In genomic region chr3:104336867-104337266, GRCm38 (mm10) we compare ENCODE assay signal across 17 mouse cellular contexts.
DNase-seq lines count a peak whose midpoint lies in the region; ATAC-seq and TF ChIP-seq lines count a peak whose summit lies in the region.
"Had no signal": no experiment of that assay in that cellular context is flagged by ENCODE, and none has a peak within 500 bp of the region (broad histone marks: within the 10 kb centered on the region; RNA-seq: fewer than 3 reads in every experiment).

No protein-coding gene starts in this region.

- no peak for ATAC-seq in embryonic facial prominence, embryonic 12.5 days (ENCODE audit: insufficient number of reproducible peaks, insufficient read depth, low FRiP score, low TSS enrichment)
- ATAC-seq in forebrain, embryonic 15.5 days (replicated peaks), result peak; percentile 44; the same call in 1 of the 2 replicates
- 0 out of 2 replicates have a peak, but pooled peaks have one; percentile 12 for ATAC-seq in hindbrain, embryonic 15.5 days (ENCODE audit: low FRiP score, low read depth)
- ATAC-seq in midbrain, postnatal 0 days (ENCODE audit: low FRiP score), result peak; percentile 22; the same call in 1 of the 2 replicates
- no peak for ATAC-seq in heart, embryonic 12.5 days (ENCODE audit: insufficient number of reproducible peaks, low FRiP score)
- ATAC-seq: CD4-positive, CD25-positive, alpha-beta regulatory T cell, adult 4 months; lung, postnatal 0 days had no signal

- no peaks in the 10 kb centered on the region for H3K9me3 ChIP-seq in embryonic facial prominence, embryonic 12.5 days
- no peaks in the 10 kb centered on the region for H3K9me3 ChIP-seq in embryonic facial prominence, embryonic 10.5 days
- H3K9me3 ChIP-seq in forebrain, embryonic 15.5 days, result no peaks in the 10 kb centered on the region
- H3K9me3 ChIP-seq in hindbrain, embryonic 15.5 days, result no peaks in the 10 kb centered on the region
- no peaks in the 10 kb centered on the region for H3K9me3 ChIP-seq in midbrain, postnatal 0 days (ENCODE audit: low read length)
- H3K9me3 ChIP-seq in heart, embryonic 12.5 days (replicated peaks), result no peaks in the 10 kb centered on the region
- H3K9me3 ChIP-seq: G1E; liver, embryonic 15.5 days had no signal

- H3K4me3 ChIP-seq in embryonic facial prominence, embryonic 12.5 days, result no peak overlapping the region
- no peak overlapping the region for H3K4me3 ChIP-seq in embryonic facial prominence, embryonic 10.5 days
- no peak overlapping the region for H3K4me3 ChIP-seq in forebrain, embryonic 15.5 days
- no peak overlapping the region for H3K4me3 ChIP-seq in hindbrain, embryonic 15.5 days
- H3K4me3 ChIP-seq in midbrain, postnatal 0 days (ENCODE audit: low read depth, low read length), result no peak overlapping the region
- H3K4me3 ChIP-seq in heart, embryonic 12.5 days, result no peak overlapping the region
- no peak overlapping the region for H3K4me3 ChIP-seq in cerebellum, adult 2 months (replicated peaks; ENCODE audit: insufficient read depth, low read depth, low read length)
- H3K4me3 ChIP-seq: liver, embryonic 15.5 days; megakaryocyte, embryonic 14.5 days had no signal

- 50% methylated on average over 5 of the region's 5 CpGs for WGBS in embryonic facial prominence, embryonic 12.5 days
- WGBS in embryonic facial prominence, embryonic 10.5 days, result 72% methylated on average over 5 of the region's 5 CpGs
- 35% methylated on average over 5 of the region's 5 CpGs for WGBS in forebrain, embryonic 15.5 days
- WGBS in hindbrain, embryonic 15.5 days, result 43% methylated on average over 5 of the region's 5 CpGs
- WGBS in midbrain, postnatal 0 days, result 32% methylated on average over 5 of the region's 5 CpGs
- 73% methylated on average over 5 of the region's 5 CpGs for WGBS in heart, embryonic 12.5 days
- 59% methylated on average over 5 of the region's 5 CpGs for WGBS in cerebellum, adult 2 months

- H3K4me2 ChIP-seq in embryonic facial prominence, embryonic 12.5 days (replicated peaks), result no peak overlapping the region
- no peak overlapping the region for H3K4me2 ChIP-seq in forebrain, embryonic 15.5 days (replicated peaks)
- no peak overlapping the region for H3K4me2 ChIP-seq in hindbrain, embryonic 15.5 days
- H3K4me2 ChIP-seq in midbrain, postnatal 0 days (ENCODE audit: low read depth, low read length, poor library complexity, severe bottlenecking), result no peak overlapping the region
- H3K4me2 ChIP-seq in heart, embryonic 12.5 days, result no peak overlapping the region
- H3K4me2 ChIP-seq: liver, embryonic 15.5 days had no signal

- H3K36me3 ChIP-seq in embryonic facial prominence, embryonic 12.5 days, result no peaks in the 10 kb centered on the region
- no peaks in the 10 kb centered on the region for H3K36me3 ChIP-seq in embryonic facial prominence, embryonic 10.5 days (replicated peaks)
- no peaks in the 10 kb centered on the region for H3K36me3 ChIP-seq in forebrain, embryonic 15.5 days
- H3K36me3 ChIP-seq in hindbrain, embryonic 15.5 days, result no peaks in the 10 kb centered on the region
- H3K36me3 ChIP-seq in midbrain, postnatal 0 days (ENCODE audit: insufficient read depth, low read length), result no peaks in the 10 kb centered on the region
- H3K36me3 ChIP-seq in heart, embryonic 12.5 days, result no peaks in the 10 kb centered on the region
- H3K36me3 ChIP-seq: G1E; liver, embryonic 15.5 days had no signal

- TF ChIP-seq POLR2A in cerebellum, adult 2 months (IDR thresholded peaks at IDR 0.05; ENCODE audit: borderline replicate concordance, insufficient read depth, low read length), result no peak

- H3K4me1 ChIP-seq in embryonic facial prominence, embryonic 12.5 days, result peaks cover 7% of the 10 kb centered on the region
- H3K4me1 ChIP-seq in embryonic facial prominence, embryonic 10.5 days, result peaks cover 11% of the 10 kb centered on the region
- H3K4me1 ChIP-seq in forebrain, embryonic 15.5 days, result peaks cover 18% of the 10 kb centered on the region
- peaks cover 25% of the 10 kb centered on the region for H3K4me1 ChIP-seq in hindbrain, embryonic 15.5 days (replicated peaks)
- H3K4me1 ChIP-seq in midbrain, postnatal 0 days (ENCODE audit: insufficient read depth, low read length), result peaks cover 9% of the 10 kb centered on the region; the same call in 1 of the 2 replicates
- peaks cover 16% of the 10 kb centered on the region; the same call in 1 of the 2 replicates for H3K4me1 ChIP-seq in heart, embryonic 12.5 days (replicated peaks)
- H3K4me1 ChIP-seq in cerebellum, adult 2 months (ENCODE audit: control insufficient read depth, insufficient read depth, low read length), result no peaks in the 10 kb centered on the region
- H3K4me1 ChIP-seq: liver, embryonic 15.5 days; megakaryocyte, embryonic 14.5 days had no signal

- H3K9ac ChIP-seq in embryonic facial prominence, embryonic 12.5 days, result no peak overlapping the region
- H3K9ac ChIP-seq in forebrain, embryonic 15.5 days (replicated peaks), result no peak overlapping the region
- no peak overlapping the region for H3K9ac ChIP-seq in hindbrain, embryonic 15.5 days
- H3K9ac ChIP-seq in midbrain, postnatal 0 days (replicated peaks; ENCODE audit: low read length, poor library complexity, severe bottlenecking), result no peak overlapping the region
- H3K9ac ChIP-seq in heart, embryonic 12.5 days, result no peak overlapping the region
- H3K9ac ChIP-seq: liver, embryonic 15.5 days had no signal

- no peaks in the 10 kb centered on the region for H3K27me3 ChIP-seq in embryonic facial prominence, embryonic 12.5 days
- H3K27me3 ChIP-seq in embryonic facial prominence, embryonic 10.5 days (replicated peaks; ENCODE audit: low read depth, poor library complexity, severe bottlenecking), result no peaks in the 10 kb centered on the region
- no peaks in the 10 kb centered on the region for H3K27me3 ChIP-seq in forebrain, embryonic 15.5 days
- H3K27me3 ChIP-seq in hindbrain, embryonic 15.5 days, result no peaks in the 10 kb centered on the region
- no peaks in the 10 kb centered on the region for H3K27me3 ChIP-seq in midbrain, postnatal 0 days (ENCODE audit: insufficient read depth, low read length)
- no peaks in the 10 kb centered on the region for H3K27me3 ChIP-seq in heart, embryonic 12.5 days (replicated peaks)
- no peaks in the 10 kb centered on the region; the same call in 1 of the 2 replicates for H3K27me3 ChIP-seq in cerebellum, adult 2 months (ENCODE audit: control insufficient read depth, insufficient read depth, low read length)
- H3K27me3 ChIP-seq: liver, embryonic 15.5 days; megakaryocyte, embryonic 14.5 days had no signal

- TF ChIP-seq CTCF in midbrain, postnatal 0 days (IDR thresholded peaks at IDR 0.05), result no peak
- no peak for TF ChIP-seq CTCF in cerebellum, adult 2 months (IDR thresholded peaks at IDR 0.05; ENCODE audit: borderline replicate concordance, insufficient read depth, low read depth, low read length)

- no peak for DNase-seq in embryonic facial prominence, embryonic 10.5 days (ENCODE audit: low spot score)
- peak; percentile 54 for DNase-seq in midbrain, postnatal 0 days (ENCODE audit: low spot score)
- DNase-seq in cerebellum, adult 2 months, result no peak
- DNase-seq in layer of hippocampus, adult 18-20 months (ENCODE audit: low spot score in 2 of 2), result no peak
- DNase-seq: kidney, adult 8-10 months; kidney, postnatal 25 days; layer of hippocampus, adult 9-11 months; thymus, postnatal 36 days had no signal

- 0 out of 2 replicates have a peak overlapping the region, but pooled peaks have one; percentile 1 for H3K27ac ChIP-seq in embryonic facial prominence, embryonic 12.5 days
- H3K27ac ChIP-seq in embryonic facial prominence, embryonic 10.5 days (replicated peaks), result no peak overlapping the region
- H3K27ac ChIP-seq in forebrain, embryonic 15.5 days (replicated peaks), result peak overlapping the region; percentile 56
- H3K27ac ChIP-seq in hindbrain, embryonic 15.5 days (replicated peaks), result peak overlapping the region; percentile 48; the same call in 1 of the 2 replicates
- H3K27ac ChIP-seq in midbrain, postnatal 0 days (ENCODE audit: low read depth, low read length), result 0 out of 2 replicates have a peak overlapping the region, but pooled peaks have one; percentile 26
- no peak overlapping the region for H3K27ac ChIP-seq in heart, embryonic 12.5 days (ENCODE audit: poor library complexity, severe bottlenecking)
- H3K27ac ChIP-seq in cerebellum, adult 2 months (ENCODE audit: insufficient read depth, low read length), result no peak overlapping the region
- H3K27ac ChIP-seq: liver, embryonic 15.5 days had no signal

Comparison
In these comparisons a context has a peak if more than half of its experiments do, and no peak if none do; other contexts are left out.
1. H3K27ac ChIP-seq: peak in embryonic facial prominence, embryonic 12.5 days (single experiment), forebrain, embryonic 15.5 days (single experiment), hindbrain, embryonic 15.5 days (single experiment) and midbrain, postnatal 0 days (single experiment); none in embryonic facial prominence, embryonic 10.5 days (single experiment), heart, embryonic 12.5 days (single experiment) and cerebellum, adult 2 months (single experiment).
2. ATAC-seq: peak in forebrain, embryonic 15.5 days (single experiment), hindbrain, embryonic 15.5 days (single experiment) and midbrain, postnatal 0 days (single experiment); none in embryonic facial prominence, embryonic 12.5 days (single experiment) and heart, embryonic 12.5 days (single experiment).